Mouse (Mus musculus): ENCODE measurements around the gene Ubc.
"Not testable (repeated sequence)": the region's sequence is repeated elsewhere in the genome, so short reads cannot be mapped to it uniquely, and the experiment has no call there.

DNA sequence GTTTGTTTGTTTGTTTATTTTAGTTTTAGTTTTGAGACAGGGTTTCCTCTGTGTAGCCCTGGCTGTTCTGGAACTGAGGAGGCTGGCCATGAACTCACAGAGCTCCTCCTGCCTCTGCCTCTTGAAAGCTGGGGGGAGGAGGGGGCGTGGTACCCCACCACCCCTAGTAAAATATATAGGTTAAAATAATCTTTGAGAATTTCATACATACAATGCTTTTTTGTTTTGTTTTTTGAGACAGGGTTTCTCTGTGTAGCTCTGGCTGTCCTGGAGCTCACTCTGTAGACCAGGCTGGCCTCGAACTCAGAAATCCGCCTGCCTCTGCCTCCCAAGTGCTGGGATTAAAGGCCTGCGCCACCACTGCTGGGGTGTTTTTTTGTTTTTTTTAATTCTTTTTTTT is 2.2 kb upstream of the Ubc start:
- not testable (repeated sequence) for TF ChIP-seq CTCF (IDR thresholded peaks at IDR 0.05; ENCODE audit: borderline replicate concordance, insufficient read depth, low read depth, low read length); POLR2A (IDR thresholded peaks at IDR 0.05; ENCODE audit: borderline replicate concordance, insufficient read depth, low read length)
